Mouse (Mus musculus) kidney, embryonic 16.5 days (tissue): ENCODE data around the gene Trabd. TPM values are rescaled to one million over a fixed set of nuclear protein-coding genes. Genes with fewer than 3 reads are reported as not detected.

ENCODE experiments used
- ATAC-seq: fragments of 200-750 bp; cut with Nextera tagmentation; 2 replicates; pipeline ENCODE4 v1.8.0; 2017; ENCODE audit warnings: moderate TSS enrichment; ENCODE audit not compliant: low FRiP score, low TSS enrichment
- H3K27ac ChIP-seq: fragments of 300-500 bp; sonication (generic); 2 replicates; pipeline ENCODE4 v1.5.1; 2014; ENCODE audit warnings: low read length
- H3K27me3 ChIP-seq: fragments of 300-500 bp; sonication (generic); 2 replicates; pipeline ENCODE4 v1.6.1; 2014; ENCODE audit warnings: low read length, control low read depth, mixed read lengths; ENCODE audit not compliant: insufficient read depth
- H3K36me3 ChIP-seq: fragments of 300-500 bp; sonication (generic); 2 replicates; pipeline ENCODE4 v1.6.1; 2014; ENCODE audit warnings: low read length, control low read depth, mixed read lengths; ENCODE audit not compliant: insufficient read depth
- H3K4me1 ChIP-seq: fragments of 300-500 bp; sonication (generic); 2 replicates; pipeline ENCODE4 v1.6.1; 2014; ENCODE audit warnings: low read length, control low read depth, mixed read lengths; ENCODE audit not compliant: insufficient read depth
- H3K4me2 ChIP-seq: fragments of 300-500 bp; sonication (generic); replicated peaks from 2 replicates; pipeline ENCODE4 v1.6.1; 2014; ENCODE audit warnings: low read depth, low read length
- H3K4me3 ChIP-seq: fragments of 300-500 bp; sonication (generic); 2 replicates; pipeline ENCODE4 v1.5.1; 2014; ENCODE audit warnings: mild to moderate bottlenecking, low read length
- H3K9ac ChIP-seq: fragments of 300-500 bp; sonication (generic); replicated peaks from 2 replicates; pipeline ENCODE4 v1.6.1; 2014; ENCODE audit warnings: low read length
- H3K9me3 ChIP-seq: fragments of 300-500 bp; sonication (generic); 2 replicates; pipeline ENCODE4 v1.6.1; 2016; ENCODE audit warnings: low read length, control low read depth
- WGBS: fragments of 180-500 bp; shearing (Covaris S2); extraction: QIAGEN DNeasy Blood & Tissue Kit; methylation state at CpG from one replicate; pipeline ENCODE4 v1.1.7; 2014; 5-methylcytosine and 5-hydroxymethylcytosine counted together
- polyA plus RNA-seq: library from polyadenylated mRNA; unstranded; fragments of >200 nt; fragmentation: Nextera tagmentation; extraction: Ambion mirVana; gene quantifications from 2 replicates; pipeline ENCODE4 v1.2.1, GENCODE M21; 2015

The Trabd gene
- polyA plus RNA-seq, result 53.8 and 60.3 TPM in 2 replicates

DNA sequence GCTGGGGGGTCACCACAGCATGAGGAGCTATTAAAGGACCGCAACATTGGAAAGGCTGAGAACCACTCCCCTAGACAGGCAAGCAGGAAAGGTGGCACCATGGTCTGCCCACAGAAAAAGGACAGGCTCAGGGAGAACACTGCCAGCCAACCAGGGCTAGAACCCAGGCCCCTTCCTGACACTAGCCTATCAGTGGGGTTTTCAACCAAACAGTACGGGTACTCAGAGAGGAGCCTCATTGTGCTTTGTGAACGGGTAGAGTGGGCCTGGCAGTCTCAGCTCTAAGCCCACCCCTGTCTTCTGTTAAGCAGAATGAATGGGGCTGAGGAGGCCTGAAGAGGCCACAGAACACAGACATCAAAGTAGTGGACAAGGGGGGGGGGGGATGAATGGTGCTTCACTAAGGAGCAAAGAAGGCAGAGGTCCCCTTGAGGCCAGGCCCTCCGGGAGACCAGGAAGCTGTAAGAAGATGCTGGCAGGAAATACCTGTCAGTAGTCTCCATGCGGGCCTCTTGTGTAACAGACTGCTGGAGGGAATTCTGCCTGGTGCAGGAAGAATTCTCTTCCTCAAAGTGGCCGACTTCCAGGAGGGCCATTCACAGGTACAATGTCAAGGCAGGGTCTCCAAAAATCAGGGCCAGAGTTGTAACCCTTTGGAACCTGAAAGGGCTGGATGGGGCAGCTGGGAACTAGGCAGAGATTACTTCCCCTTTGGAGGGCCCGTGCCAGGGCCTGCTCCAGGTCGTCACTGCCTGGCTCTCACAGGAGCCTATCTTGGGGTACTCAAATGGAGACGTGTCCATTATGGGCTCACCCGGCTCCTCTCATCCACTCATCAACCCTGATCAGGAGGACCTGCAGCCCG lies at the start of gene Trabd:
Gene Trabd, plus strand, starts transcription at position 512 of the 865 bp plus-strand sequence.
- Histone ChIP-seq H3K4me1 (peaks cover 34% of the 10 kb centered on the region), H3K4me2 (peak within 1 kb of the TSS; percentile 80), H3K9ac (peak within 1 kb of the TSS; percentile 95), H3K4me3 (peak within 1 kb of the TSS; percentile 69), H3K36me3 (no peaks in the 10 kb centered on the region), H3K27me3 (no peaks in the 10 kb centered on the region), H3K9me3 (no peaks in the 10 kb centered on the region), H3K27ac (peak within 1 kb of the TSS; percentile 91)
- WGBS, result 25% methylated on average over 11 of the region's 11 CpGs
- ATAC-seq, result peak; percentile 41; the same call in 1 of the 2 replicates

DNA sequence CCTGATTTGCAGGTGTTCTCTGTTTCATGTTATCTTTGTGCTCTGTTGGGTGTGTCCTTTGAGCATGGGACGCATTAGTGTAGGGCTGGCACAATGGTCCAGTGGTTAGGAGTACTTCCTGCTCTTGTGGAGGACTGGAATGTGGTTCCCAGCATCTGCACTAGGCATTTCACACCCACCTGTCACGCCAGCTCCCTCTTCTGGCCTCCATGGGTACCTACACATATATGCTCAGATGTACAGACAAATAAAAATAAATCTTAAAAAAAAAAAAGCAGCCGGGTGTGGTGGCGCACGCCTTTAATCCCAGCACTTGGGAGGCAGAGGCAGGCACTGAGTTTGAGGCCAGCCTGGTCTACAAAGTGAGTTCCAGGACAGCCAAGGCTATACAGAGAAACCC lies 30.5 kb upstream of the Trabd start:
- no peaks in the 10 kb centered on the region for H3K27me3 ChIP-seq
- H3K4me2 ChIP-seq, result no peak overlapping the region
- 75% methylated on average over 5 of the region's 5 CpGs for WGBS
- H3K9ac ChIP-seq, result no peak overlapping the region
- no peaks in the 10 kb centered on the region for H3K36me3 ChIP-seq
- no peak for ATAC-seq
- no peak overlapping the region for H3K4me3 ChIP-seq
- peaks cover 4% of the 10 kb centered on the region; the same call in 1 of the 2 replicates for H3K9me3 ChIP-seq
- no peak overlapping the region for H3K27ac ChIP-seq
- H3K4me1 ChIP-seq, result no peaks in the 10 kb centered on the region

GRCm38 (mm10) chr15:89046356-89046755 lies 28.6 kb upstream of the Trabd start:
- Histone ChIP-seq H3K9ac (no peak overlapping the region), H3K27me3 (no peaks in the 10 kb centered on the region), H3K36me3 (no peaks in the 10 kb centered on the region), H3K4me3 (no peak overlapping the region), H3K4me2 (no peak overlapping the region), H3K27ac (no peak overlapping the region), H3K9me3 (peaks cover 4% of the 10 kb centered on the region; the same call in 1 of the 2 replicates), H3K4me1 (no peaks in the 10 kb centered on the region)
- 73% methylated on average over 4 of the region's 4 CpGs for WGBS
- no peak for ATAC-seq

DNA sequence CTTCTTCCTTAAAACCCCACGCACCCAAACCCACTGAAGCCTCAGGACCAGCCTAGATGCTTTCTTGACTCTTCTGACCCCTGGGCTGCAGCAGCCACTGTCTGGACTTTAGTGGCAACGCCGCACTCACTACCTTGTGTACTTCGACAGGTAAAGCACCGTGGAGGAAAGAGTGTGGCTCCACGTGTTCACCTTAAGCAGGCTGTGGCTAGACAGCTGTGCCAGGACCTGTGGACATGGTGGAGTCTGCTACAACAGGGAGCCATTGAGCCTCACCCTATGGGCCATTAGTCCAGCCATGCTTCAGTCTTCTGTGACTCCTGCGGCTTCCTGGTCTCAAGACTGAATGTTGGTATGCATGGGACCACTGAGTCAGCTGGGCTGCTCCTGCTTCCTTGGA lies 20.3 kb upstream of the Trabd start:
- Histone ChIP-seq H3K27ac (no peak overlapping the region), H3K9ac (no peak overlapping the region), H3K9me3 (no peaks in the 10 kb centered on the region), H3K27me3 (peaks cover 24% of the 10 kb centered on the region), H3K36me3 (no peaks in the 10 kb centered on the region), H3K4me3 (no peak overlapping the region), H3K4me2 (no peak overlapping the region), H3K4me1 (peaks cover 4% of the 10 kb centered on the region; the same call in 1 of the 2 replicates)
- ATAC-seq, result no peak
- 88% methylated on average over 7 of the region's 7 CpGs for WGBS

GRCm38 (mm10) chr15:89058736-89059135 lies 16.2 kb upstream of the Trabd start:
- Histone ChIP-seq H3K4me2 (peak overlapping the region; percentile 99), H3K9me3 (no peaks in the 10 kb centered on the region), H3K9ac (peak overlapping the region; percentile 68; the same call in 1 of the 2 replicates), H3K27me3 (peaks cover 51% of the 10 kb centered on the region), H3K36me3 (no peaks in the 10 kb centered on the region), H3K27ac (no peak overlapping the region), H3K4me3 (no peak overlapping the region; the same call in 1 of the 2 replicates), H3K4me1 (peaks cover 8% of the 10 kb centered on the region; the same call in 1 of the 2 replicates)
- 27% methylated on average over 6 of the region's 6 CpGs for WGBS
- ATAC-seq, result no peak

- peaks cover 8% of the 10 kb centered on the region; the same call in 1 of the 2 replicates for H3K4me1 ChIP-seq
- H3K36me3 ChIP-seq, result no peaks in the 10 kb centered on the region
- under 1% methylated on average over 38 of the region's 57 CpGs for WGBS
- peak within 1 kb of the TSS; percentile 68 for H3K9ac ChIP-seq
- peak within 1 kb of the TSS; percentile 63 for H3K4me3 ChIP-seq
- ATAC-seq, result no peak; the same call in 1 of the 2 replicates
- peak within 1 kb of the TSS; percentile 99 for H3K4me2 ChIP-seq
- no peaks in the 10 kb centered on the region for H3K9me3 ChIP-seq
- no peak within 1 kb of the TSS for H3K27ac ChIP-seq
- peaks cover 53% of the 10 kb centered on the region for H3K27me3 ChIP-seq
Observed at GRCm38 (mm10) chr15:89059161-89059931, 15.6 kb upstream of the Trabd start, which contains the start of gene Panx2. Panx2 (plus strand) TSS chr15:89059734.

DNA sequence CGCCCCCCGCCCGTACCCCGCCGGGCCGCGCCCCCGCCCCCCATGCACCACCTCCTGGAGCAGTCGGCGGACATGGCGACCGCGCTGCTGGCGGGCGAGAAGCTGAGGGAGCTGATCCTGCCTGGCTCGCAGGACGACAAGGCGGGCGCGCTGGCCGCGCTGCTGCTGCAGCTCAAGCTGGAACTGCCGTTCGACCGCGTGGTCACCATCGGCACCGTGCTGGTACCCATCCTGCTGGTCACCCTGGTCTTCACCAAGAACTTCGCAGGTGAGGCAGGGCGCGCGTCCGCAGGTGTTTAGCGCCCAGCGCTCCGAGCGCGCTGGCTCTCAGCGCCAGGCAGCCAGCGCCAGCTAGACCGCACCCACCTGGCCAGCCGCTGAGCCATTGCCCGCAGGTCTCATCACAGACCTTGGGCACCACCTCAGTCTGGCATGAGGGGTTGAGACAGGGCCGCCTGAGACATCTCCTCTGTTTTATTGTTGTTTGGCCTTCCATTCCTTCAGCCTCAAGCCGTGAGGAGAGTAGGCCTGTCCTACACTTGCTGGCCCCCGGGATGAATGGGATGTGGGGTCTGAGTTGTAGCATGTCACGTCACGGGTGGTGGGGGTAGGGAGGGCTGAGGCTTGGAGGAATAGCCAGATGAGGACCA lies 14.8 kb upstream of the Trabd start:
- WGBS, result 2% methylated on average over 43 of the region's 48 CpGs
- Histone ChIP-seq H3K4me3 (peak overlapping the region; percentile 63), H3K27me3 (peaks cover 56% of the 10 kb centered on the region), H3K27ac (no peak overlapping the region), H3K9me3 (no peaks in the 10 kb centered on the region), H3K9ac (peak overlapping the region; percentile 68), H3K4me1 (peaks cover 8% of the 10 kb centered on the region; the same call in 1 of the 2 replicates), H3K4me2 (peak overlapping the region; percentile 99), H3K36me3 (no peaks in the 10 kb centered on the region)
- ATAC-seq, result 0 out of 2 replicates have a peak, but pooled peaks have one; percentile 13

DNA sequence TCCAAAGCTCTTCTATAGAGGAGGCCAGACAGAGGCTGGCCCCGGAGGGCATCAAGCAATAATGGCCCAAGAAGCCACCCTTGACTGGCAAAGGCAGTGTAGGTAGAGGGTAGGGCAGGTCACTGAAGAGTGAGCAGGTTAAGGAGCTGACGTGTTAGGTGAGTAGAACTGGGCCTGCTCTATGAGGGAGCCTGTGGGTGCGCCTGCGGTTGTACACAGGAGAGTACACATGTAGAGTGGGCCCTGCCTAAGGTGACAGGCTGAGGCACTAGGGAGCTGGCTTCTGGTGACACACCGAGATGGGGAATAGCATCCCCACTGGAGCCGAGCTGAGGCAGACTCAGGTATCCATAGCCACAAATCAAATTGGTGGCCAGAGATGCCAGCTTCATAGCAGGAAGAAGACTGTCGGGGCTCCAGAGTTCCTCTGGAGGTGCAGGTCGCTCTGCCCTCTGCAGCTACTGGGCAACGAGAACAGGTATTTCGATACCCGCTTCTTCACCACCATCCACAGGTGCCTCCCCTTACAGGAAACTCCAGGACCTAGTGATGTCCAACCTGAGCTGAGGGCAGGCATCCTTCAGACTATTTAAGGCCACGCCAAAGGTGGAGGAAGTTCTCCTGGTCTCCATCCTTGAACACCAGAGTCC lies 14.0 kb upstream of the Trabd start:
- WGBS, result 90% methylated on average over 12 of the region's 12 CpGs
- Histone ChIP-seq H3K4me1 (peaks cover 8% of the 10 kb centered on the region; the same call in 1 of the 2 replicates), H3K4me2 (no peak overlapping the region), H3K27ac (no peak overlapping the region), H3K27me3 (peaks cover 57% of the 10 kb centered on the region), H3K4me3 (no peak overlapping the region), H3K9ac (no peak overlapping the region), H3K36me3 (no peaks in the 10 kb centered on the region), H3K9me3 (no peaks in the 10 kb centered on the region)
- ATAC-seq, result no peak
